Mouse (Mus musculus): Measurements from ENCODE around the gene Acads. TPM values are rescaled to one million over a fixed set of nuclear protein-coding genes. Genes with fewer than 3 reads are reported as not detected.
"Not testable (repeated sequence)": the region's sequence is repeated elsewhere in the genome, so short reads cannot be mapped to it uniquely, and the experiment has no call there.

Gene Acads
- polyA plus RNA-seq, 1 experiment from 2014 or later: 113 TPM

- H3K4me2 ChIP-seq (replicated peaks; ENCODE audit: low read depth): no peak overlapping the region
- H3K9me3 ChIP-seq (ENCODE audit: control insufficient read depth): no peaks in the 10 kb centered on the region
- ATAC-seq: no peak
- no peak overlapping the region for H3K9ac ChIP-seq (ENCODE audit: low read depth, low read length)
- WGBS: 40% methylated on average over 8 of the region's 8 CpGs
- no peaks in the 10 kb centered on the region for H3K36me3 ChIP-seq (ENCODE audit: control insufficient read depth, insufficient read depth)
- TF ChIP-seq CTCF (IDR thresholded peaks at IDR 0.05; ENCODE audit: low read depth): peak; percentile 72
- 0 out of 2 replicates have a peak, but pooled peaks cover 3% of the 10 kb centered on the region for H3K4me1 ChIP-seq (replicated peaks; ENCODE audit: control insufficient read depth, insufficient read depth, low read length)
- no peak overlapping the region for H3K27ac ChIP-seq (ENCODE audit: low read depth, low read length)
- no peak overlapping the region for H3K4me3 ChIP-seq (ENCODE audit: low read depth, low read length)
- no peaks in the 10 kb centered on the region for H3K27me3 ChIP-seq (replicated peaks; ENCODE audit: control insufficient read depth, insufficient read depth, low read length)
These were observed 44.4 kb upstream of the Acads start for GRCm38 (mm10) chr5:115163563-115163962.

GRCm38 (mm10) chr5:115161940-115162279 lies 42.8 kb upstream of the Acads start:
- H3K27ac ChIP-seq (ENCODE audit: low read depth, low read length); H3K4me1 ChIP-seq (replicated peaks; ENCODE audit: control insufficient read depth, insufficient read depth, low read length); H3K36me3 ChIP-seq (ENCODE audit: control insufficient read depth, insufficient read depth); ATAC-seq; H3K4me2 ChIP-seq (replicated peaks; ENCODE audit: low read depth); H3K4me3 ChIP-seq (ENCODE audit: low read depth, low read length); H3K9ac ChIP-seq (ENCODE audit: low read depth, low read length); H3K9me3 ChIP-seq (ENCODE audit: control insufficient read depth); H3K27me3 ChIP-seq (replicated peaks; ENCODE audit: control insufficient read depth, insufficient read depth, low read length): not testable (repeated sequence)
- no CpG with 5 or more reads among the region's 1 CpGs for WGBS

- Histone ChIP-seq H3K27me3 (replicated peaks; ENCODE audit: control insufficient read depth, insufficient read depth, low read length) (no peaks in the 10 kb centered on the region), H3K4me3 (ENCODE audit: low read depth, low read length) (no peak overlapping the region), H3K9ac (ENCODE audit: low read depth, low read length) (no peak overlapping the region), H3K4me1 (replicated peaks; ENCODE audit: control insufficient read depth, insufficient read depth, low read length) (0 out of 2 replicates have a peak, but pooled peaks cover 3% of the 10 kb centered on the region), H3K4me2 (replicated peaks; ENCODE audit: low read depth) (no peak overlapping the region), H3K36me3 (ENCODE audit: control insufficient read depth, insufficient read depth) (no peaks in the 10 kb centered on the region), H3K9me3 (ENCODE audit: control insufficient read depth) (no peaks in the 10 kb centered on the region), H3K27ac (ENCODE audit: low read depth, low read length) (peak overlapping the region; percentile 41; the same call in 1 of the 2 replicates)
- TF ChIP-seq CTCF (IDR thresholded peaks at IDR 0.05; ENCODE audit: low read depth): no peak
- WGBS: 28% methylated on average over 13 of the region's 13 CpGs
- ATAC-seq: no peak
These were observed 42.2 kb upstream of the Acads start for GRCm38 (mm10) chr5:115161064-115161939.

GRCm38 (mm10) chr5:115160655-115161054 lies 41.5 kb upstream of the Acads start:
- H3K36me3 ChIP-seq (ENCODE audit: control insufficient read depth, insufficient read depth): no peaks in the 10 kb centered on the region
- no peaks in the 10 kb centered on the region for H3K27me3 ChIP-seq (replicated peaks; ENCODE audit: control insufficient read depth, insufficient read depth, low read length)
- H3K9ac ChIP-seq (ENCODE audit: low read depth, low read length): no peak overlapping the region
- ATAC-seq: no peak
- 52% methylated on average over 6 of the region's 6 CpGs for WGBS
- H3K4me3 ChIP-seq (ENCODE audit: low read depth, low read length): no peak overlapping the region
- 0 out of 2 replicates have a peak overlapping the region, but pooled peaks have one; percentile 41 for H3K27ac ChIP-seq (ENCODE audit: low read depth, low read length)
- H3K9me3 ChIP-seq (ENCODE audit: control insufficient read depth): no peaks in the 10 kb centered on the region
- H3K4me2 ChIP-seq (replicated peaks; ENCODE audit: low read depth): no peak overlapping the region
- no peak for TF ChIP-seq CTCF (IDR thresholded peaks at IDR 0.05; ENCODE audit: low read depth)
- H3K4me1 ChIP-seq (replicated peaks; ENCODE audit: control insufficient read depth, insufficient read depth, low read length): 0 out of 2 replicates have a peak, but pooled peaks cover 3% of the 10 kb centered on the region

- Histone ChIP-seq H3K27me3 (replicated peaks; ENCODE audit: control insufficient read depth, insufficient read depth, low read length) (no peaks in the 10 kb centered on the region), H3K4me1 (replicated peaks; ENCODE audit: control insufficient read depth, insufficient read depth, low read length) (peaks cover 3% of the 10 kb centered on the region), H3K4me2 (replicated peaks; ENCODE audit: low read depth) (peak overlapping the region; percentile 90), H3K4me3 (ENCODE audit: low read depth, low read length) (peak overlapping the region; percentile 99), H3K36me3 (ENCODE audit: control insufficient read depth, insufficient read depth) (no peaks in the 10 kb centered on the region), H3K9ac (ENCODE audit: low read depth, low read length) (peak overlapping the region; percentile 99), H3K9me3 (ENCODE audit: control insufficient read depth) (no peaks in the 10 kb centered on the region), H3K27ac (ENCODE audit: low read depth, low read length) (peak overlapping the region; percentile 95)
- ATAC-seq: no peak
- no peak for TF ChIP-seq CTCF (IDR thresholded peaks at IDR 0.05; ENCODE audit: low read depth)
- WGBS: 29% methylated on average over 12 of the region's 12 CpGs
These were observed 40.0 kb upstream of the Acads start for GRCm38 (mm10) chr5:115159165-115159564.

GRCm38 (mm10) chr5:115158040-115158983 lies 39.2 kb upstream of the Acads start, which contains the start of gene Mlec:
Gene Mlec, minus strand, starts transcription at chr5:115158179.
- ATAC-seq: peak; percentile 94
- H3K36me3 ChIP-seq (ENCODE audit: control insufficient read depth, insufficient read depth): no peaks in the 10 kb centered on the region
- TF ChIP-seq CTCF (IDR thresholded peaks at IDR 0.05; ENCODE audit: low read depth): peak; percentile 25; the same call in 1 of the 2 replicates
- H3K4me2 ChIP-seq (replicated peaks; ENCODE audit: low read depth): peak within 1 kb of the TSS; percentile 90
- peak within 1 kb of the TSS; percentile 99 for H3K4me3 ChIP-seq (ENCODE audit: low read depth, low read length)
- H3K27ac ChIP-seq (ENCODE audit: low read depth, low read length): peak within 1 kb of the TSS; percentile 95
- no peaks in the 10 kb centered on the region for H3K27me3 ChIP-seq (replicated peaks; ENCODE audit: control insufficient read depth, insufficient read depth, low read length)
- H3K9ac ChIP-seq (ENCODE audit: low read depth, low read length): peak within 1 kb of the TSS; percentile 99
- WGBS: under 1% methylated on average over 72 of the region's 78 CpGs
- peaks cover 3% of the 10 kb centered on the region for H3K4me1 ChIP-seq (replicated peaks; ENCODE audit: control insufficient read depth, insufficient read depth, low read length)
- no peaks in the 10 kb centered on the region for H3K9me3 ChIP-seq (ENCODE audit: control insufficient read depth)

Data from intestine, postnatal 0 days (tissue).